Mouse (Mus musculus): ENCODE measurements at regions not wholly inside any gene's neighbourhood (a gene's known extent, or its start where the extent isn't known, plus 50 kb on each side); places are given as distances from the start of the nearest gene placed in this dataset.

- TF ChIP-seq CTCF (IDR thresholded peaks at IDR 0.05; ENCODE audit: low read depth): no peak
- no peak for TF ChIP-seq EP300 (IDR thresholded peaks at IDR 0.05; ENCODE audit: low read depth)
Measured at GRCm38 (mm10) chr11:6731505-6731904, 73.2 kb downstream of the Ramp3 start.

All from liver, postnatal 0 days (tissue).